Mouse (Mus musculus) bone marrow, adult 2 months (tissue): ENCODE data around the gene Fam136a.

Experiments
- CTCF ChIP-seq: fragments of 200-500 bp; IDR thresholded peaks from 2 replicates; pipeline ENCODE4 v1.5.1; 2011; ENCODE audit warnings: low read length, control low read depth; ENCODE audit not compliant: control insufficient read depth, insufficient read depth
- POLR2A ChIP-seq: fragments of 200-500 bp; IDR thresholded peaks from 2 replicates; pipeline ENCODE4 v1.6.1; 2011; ENCODE audit warnings: low read depth, mild to moderate bottlenecking, control low read depth, low read length, borderline replicate concordance; ENCODE audit not compliant: control insufficient read depth

GRCm38 (mm10) chr6:86399995-86400394 is 34.5 kb downstream of the Fam136a start:
- no peak for TF ChIP-seq POLR2A
- TF ChIP-seq CTCF = no peak
